Mouse (Mus musculus): Measurements from ENCODE around the gene Ctnnb1.
A peak's percentile ranks its signal among the peaks of the same experiment; 100 is the strongest.

The Ctnnb1 gene

DNA sequence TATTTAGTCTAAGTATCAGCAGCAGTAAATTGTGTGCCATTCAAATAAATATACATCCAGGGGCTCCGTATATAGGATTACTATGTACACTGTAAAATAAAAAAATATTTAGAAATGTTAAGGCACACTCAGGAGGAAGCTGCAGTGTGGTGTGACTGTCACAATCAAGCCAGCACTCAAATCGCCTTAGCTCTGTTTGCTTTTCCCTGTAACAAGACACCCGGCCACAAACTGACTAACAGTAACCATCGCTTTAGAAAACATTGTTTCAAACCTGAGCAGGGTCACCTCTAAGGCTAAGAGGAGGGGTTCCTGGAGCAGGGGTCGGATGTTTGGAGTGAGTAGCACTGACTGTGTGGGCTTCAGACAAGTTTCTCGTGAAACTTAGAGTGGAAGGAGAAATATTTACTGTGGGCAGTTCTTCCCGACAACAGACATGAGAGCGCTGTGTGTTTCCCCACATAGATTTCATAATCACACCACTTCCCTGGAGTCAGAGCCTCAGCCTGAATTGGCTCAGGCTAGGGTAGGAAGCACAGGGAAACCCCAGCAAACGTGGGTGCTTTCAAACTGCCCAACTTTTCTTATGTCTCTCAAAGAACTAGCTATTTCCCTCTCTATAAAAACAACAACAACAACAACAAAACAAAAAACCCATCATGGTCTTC, 1.9 kb upstream of the Ctnnb1 start:
- DNase-seq (ENCODE audit: low spot score): no peak

DNA sequence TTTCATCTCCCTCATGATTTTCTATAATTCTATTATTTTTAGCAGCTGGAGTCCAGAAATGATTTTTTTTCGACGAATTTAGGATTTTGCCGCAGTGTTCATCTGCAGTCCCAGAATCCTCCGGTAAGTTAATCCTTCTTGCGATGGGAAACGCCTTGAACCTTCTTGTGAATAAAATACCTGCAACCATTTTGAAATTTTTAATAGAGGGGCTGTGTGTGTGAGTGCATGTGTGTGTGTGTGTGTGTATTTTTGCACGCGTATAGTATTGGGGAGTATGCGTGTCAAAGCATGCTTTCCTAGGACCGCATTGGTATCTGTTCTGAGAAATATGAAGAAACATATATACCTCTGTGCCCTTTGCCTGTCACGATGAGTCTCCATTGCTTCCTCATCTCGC, 1.0 kb downstream of the Ctnnb1 start:
- no peak for DNase-seq (ENCODE audit: low spot score)

DNA sequence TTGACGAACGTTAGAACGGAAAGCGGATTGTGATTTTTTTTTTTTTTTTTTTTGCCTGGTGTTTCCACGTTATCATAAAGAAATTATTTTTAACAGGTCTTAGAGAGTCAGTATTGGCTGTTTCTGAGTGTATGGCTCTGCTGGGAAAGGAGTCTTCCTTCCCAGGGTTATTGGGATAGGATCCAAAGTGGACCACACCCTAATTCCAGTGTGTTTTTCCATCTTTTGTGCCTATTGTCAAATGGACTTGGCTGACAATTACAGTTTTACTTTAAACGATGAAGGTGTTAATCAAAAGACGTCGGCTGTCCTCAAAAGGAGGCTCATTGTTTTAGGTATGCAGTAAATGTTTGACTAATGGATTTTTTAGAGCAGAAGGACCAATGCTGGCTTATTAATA, 1.8 kb downstream of the Ctnnb1 start:
- no peak for DNase-seq (ENCODE audit: low spot score)

DNA sequence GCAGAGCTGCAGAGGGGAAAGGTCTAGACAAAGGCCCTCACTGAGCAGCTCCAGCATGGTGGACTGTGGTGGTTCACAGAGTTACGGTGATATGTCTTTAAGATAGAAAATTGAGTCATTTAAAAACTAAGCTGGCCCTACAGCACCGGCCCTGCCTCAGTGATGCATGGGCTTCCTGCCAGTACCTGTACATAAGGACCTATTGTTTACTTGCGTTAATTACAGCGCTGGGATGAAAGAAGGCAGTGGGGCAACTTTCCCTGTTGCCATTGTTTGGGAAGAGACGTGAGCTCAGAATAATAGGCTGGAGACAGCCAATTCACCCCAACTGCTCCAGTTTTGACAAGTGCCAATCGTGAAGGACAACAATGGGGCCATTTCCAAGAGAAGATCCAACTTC, 3.4 kb downstream of the Ctnnb1 start:
- no peak for DNase-seq (ENCODE audit: low spot score)

DNA sequence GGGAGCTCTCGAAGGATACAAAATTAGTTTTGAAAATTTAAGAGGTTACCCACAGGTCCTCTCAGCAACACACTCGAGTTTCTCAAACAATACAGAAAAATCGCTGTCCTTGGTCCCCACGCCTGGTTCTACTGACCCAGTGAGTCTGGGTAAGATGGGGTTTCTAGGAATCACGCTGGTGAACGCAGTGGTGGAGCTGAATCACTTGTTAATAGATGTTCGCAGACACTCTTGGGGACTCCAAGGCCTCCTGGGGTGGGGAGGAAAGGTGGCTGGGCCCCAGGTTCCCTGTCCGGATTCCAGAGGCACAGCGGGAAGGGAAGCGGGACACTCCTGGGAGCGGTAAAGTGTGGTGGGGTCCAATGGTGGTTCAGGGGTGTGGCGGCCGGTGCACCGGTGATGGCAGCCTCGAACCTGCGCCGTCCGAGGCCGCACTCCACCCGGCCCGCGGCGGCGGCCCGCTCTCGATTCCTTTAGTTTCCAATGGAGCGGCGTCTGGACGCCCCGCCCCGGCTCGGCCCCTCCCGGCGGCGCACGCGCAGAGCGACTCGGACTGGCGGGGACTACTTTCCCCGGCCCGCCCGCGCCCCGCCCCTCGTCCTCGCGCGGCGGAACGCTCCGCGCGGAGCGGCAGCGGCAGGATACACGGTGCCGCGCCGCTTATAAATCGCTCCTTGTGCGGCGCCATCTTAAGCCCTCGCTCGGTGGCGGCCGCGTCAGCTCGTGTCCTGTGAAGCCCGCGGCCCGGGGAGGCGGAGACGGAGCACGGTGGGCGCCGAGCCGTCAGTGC, 4.0 kb downstream of the Ctnnb1 start:
- DNase-seq (ENCODE audit: low spot score): peak; percentile 93

DNA sequence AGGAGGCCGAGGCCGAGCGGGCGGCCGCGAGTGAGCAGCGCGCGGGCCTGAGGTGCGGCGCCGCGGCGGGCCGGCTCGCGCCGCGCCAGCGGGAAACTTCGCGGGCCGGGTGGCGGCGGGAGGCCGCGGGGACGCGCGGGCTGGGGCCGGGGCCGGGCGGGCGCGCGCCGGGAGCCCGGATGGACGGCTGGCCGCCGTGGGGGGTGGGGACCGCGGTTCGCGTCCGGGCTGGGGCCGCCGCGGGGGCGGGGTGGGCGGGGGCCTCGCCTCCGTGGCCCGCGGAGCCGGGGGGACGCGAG, 4.5 kb downstream of the Ctnnb1 start:
- DNase-seq (ENCODE audit: low spot score): no peak

DNA sequence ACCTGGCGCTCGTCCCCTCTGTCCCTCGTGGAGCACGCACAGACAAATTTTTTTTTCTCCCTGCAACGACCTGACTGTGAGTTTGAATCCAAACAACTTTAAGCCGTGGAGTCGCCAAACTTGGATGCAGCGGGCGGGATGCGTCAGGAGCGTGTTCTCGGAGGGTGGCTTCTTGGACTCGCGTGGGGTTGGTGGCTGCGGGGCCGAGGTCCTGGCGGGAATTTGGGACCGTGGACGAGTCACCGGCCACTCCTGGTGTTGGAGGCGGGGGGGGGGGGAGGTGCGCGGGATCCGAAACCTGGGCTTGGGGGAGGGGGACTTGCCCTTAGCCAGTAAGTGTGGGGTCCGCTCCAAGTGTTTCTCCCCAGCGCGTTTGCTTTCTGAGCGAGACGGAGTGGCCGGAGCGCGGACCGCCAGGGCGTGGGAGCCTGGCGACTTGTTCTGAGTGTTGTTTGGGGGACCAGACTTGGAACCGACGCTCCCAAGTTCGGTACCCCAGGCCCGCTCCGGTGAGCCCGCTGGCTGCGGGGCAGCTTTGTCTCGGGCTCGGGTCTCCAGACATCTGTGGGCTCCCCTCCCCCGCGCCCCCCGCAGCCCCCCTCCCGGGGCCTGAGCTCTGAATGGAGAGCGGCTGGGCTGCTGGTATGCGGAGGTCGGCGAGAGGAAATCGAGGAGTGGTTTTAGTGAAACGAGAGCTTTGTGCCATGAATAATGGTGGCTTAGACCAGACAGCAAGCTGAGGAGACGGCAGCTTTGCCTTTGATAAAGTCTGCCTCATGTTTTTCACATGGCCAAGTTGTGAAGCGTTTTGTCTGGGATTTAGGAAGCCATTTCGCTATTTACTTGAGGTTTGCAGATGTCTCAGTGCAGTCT, 5.1 kb downstream of the Ctnnb1 start:
- DNase-seq (ENCODE audit: low spot score): no peak

DNA sequence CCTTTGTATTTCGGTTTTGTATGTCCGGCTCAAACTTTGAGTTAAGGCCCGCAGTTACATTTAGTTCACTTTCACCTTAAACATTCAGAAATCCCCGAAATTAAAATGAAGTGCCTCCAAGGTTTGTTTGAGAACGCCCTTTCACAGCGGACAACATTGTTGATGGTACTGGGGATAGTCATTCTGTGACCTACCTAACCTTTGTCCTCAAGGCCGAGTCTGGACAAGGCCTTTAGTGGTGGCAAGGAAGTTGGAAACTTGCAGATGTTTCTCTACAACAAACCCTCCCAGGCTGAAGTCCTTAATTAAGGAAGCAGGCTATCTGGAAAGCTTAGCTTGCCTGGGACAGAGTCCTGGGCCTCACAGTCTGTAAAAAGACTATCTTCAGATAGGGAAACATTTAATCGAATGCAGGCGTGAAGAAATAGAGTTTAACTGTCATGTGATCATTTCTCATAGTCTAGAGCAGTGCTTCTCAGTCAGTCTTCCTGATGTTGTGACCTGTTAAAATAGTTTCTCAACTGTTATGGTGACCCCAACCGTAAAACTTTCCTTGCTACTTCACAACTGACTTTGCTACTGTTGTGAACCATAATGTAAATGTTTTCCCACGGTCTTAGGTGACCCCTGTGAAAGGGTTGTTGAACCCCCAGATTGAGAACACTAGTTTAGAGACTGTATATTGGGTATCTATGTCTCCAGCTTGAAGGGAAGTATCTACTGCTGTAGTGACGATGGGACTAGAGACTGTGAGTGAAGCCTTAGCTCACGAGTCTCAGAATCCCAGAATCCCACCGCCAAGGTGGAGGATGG, 6.0 kb downstream of the Ctnnb1 start:
- no peak for DNase-seq (ENCODE audit: low spot score)

DNA sequence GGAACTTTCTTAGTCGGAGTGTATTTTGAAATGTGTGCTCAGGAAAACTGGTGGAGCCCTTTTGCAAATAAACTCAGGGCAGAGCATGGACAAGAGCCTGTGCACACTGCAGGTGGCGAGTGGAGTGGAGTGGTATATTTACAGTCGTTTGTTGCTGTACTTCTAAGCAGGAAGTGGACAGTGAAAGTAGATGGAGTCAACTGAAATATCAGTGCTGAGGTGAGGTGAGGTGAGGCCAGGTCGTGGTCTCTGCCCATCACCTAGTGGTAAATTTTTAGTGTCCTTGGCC, 6.6 kb downstream of the Ctnnb1 start:
- DNase-seq (ENCODE audit: low spot score): no peak

DNA sequence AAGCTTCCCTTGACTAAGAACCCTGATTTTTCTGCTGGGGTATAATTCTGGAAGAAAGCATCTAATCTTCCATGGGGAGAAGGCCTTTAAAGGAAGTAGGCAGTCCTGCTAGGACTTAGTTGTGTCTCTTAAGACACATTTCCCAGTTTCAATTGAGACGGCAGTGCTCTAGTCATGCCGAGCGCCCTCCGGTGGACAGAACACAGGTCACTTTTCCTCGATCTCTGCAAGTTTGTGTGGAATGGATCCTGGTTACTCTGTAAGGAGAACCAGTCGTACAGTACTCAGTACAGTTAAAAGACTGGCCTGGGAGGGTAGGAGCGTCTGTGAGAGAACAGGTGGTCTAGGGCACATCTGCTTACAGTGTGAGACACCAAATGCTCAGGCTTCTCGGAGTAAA, 7.3 kb downstream of the Ctnnb1 start:
- DNase-seq (ENCODE audit: low spot score): no peak

DNA sequence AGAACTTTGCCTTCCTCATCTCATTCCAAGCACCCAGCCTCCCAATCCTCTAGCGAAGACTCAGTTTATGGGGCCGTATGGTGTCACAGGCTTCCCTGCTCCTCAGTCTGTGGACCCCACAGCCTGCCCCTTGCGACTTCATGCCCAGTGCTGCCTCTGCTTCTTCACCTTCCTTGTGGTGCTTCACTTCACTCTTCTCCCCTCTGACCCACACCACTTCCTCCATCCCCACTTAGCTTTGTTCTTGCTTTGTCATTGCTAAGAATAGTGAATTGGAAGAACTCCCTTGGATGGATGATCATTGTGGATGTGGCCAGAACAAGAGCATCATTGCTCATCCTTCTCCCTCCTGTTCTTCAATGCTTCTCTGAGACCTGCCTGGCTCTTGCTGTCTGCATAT, 11.8 kb downstream of the Ctnnb1 start:
- no peak for DNase-seq (ENCODE audit: low spot score)

DNA sequence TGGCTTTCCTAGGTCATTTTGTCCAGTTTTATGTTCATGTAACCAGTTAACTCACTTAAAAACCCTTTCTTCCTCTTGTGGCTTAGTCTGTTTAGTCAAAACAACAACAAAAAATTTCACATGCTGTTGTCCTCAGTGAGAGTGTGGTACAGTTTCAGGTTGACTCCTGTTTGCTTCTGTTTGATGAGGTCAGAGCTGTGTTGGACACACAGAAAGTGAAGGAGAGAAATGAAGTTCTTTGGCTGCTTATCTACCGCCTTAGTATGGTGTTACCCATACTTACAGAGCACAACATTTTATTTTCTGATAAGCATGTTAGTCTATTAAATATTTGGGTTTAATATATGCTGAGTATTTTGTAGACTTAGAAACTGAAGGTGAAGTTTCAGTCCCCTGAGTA, 14.7 kb downstream of the Ctnnb1 start:
- DNase-seq (ENCODE audit: low spot score): no peak

DNA sequence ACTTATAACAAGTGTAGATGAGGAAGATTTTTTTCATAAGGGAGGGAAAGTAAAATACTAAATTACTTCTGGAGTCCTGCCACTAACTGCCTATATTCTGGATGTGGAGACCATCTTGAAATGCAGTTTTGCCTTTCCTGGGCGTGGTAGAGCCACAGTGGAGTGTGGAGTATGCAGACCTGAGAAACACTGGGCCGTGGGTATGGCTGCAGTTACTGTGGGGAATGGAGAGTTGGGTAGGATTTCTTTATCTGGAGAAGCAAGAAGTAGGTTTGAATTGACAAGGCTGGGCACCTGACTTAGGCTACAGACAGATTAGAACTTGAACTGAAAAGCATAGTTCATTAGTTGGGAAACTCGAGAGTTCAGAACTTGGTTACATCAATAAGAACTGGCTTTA, 15.2 kb downstream of the Ctnnb1 start:
- DNase-seq (ENCODE audit: low spot score): no peak

DNA sequence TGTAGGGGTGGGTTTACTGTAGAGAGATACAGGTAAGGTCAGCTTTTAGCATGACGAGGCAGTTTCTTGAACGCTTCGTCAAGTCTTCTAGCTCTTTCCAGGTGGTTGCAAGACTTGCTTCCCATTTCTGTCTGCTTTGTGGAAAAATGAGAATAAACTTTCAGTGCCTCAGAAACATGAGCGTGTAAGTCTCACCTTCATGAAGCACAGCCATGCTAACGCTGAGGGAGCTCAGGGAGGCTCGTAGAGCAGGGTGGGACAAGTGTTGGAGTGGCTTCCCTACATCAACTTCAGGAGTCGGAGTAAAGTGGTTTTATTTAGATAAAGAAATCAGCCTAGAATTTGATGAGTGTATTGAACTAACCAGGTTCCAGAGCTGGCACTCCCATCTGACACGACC, 17.1 kb downstream of the Ctnnb1 start:
- no peak for DNase-seq (ENCODE audit: low spot score)

DNA sequence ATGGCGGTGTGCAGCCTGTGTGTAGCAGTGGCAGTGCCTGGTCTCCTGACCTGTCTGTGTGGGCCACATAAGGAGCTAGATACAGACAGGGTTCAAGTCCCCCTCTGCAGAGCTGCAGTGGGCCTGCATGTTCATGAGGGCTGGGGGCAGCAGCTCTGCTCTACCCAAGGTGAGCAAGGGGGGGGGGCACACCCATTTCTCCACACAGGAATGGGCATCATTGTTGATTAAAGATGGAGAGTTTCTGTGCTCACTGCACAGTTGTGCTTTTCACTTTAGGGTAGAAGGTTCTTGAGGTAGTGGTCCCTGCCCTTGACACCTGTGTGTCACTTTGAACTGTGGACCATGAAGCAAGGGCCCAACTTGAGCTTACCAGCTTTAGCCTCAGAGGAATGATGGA, 19.8 kb downstream of the Ctnnb1 start:
- no peak for DNase-seq (ENCODE audit: low spot score)

DNA sequence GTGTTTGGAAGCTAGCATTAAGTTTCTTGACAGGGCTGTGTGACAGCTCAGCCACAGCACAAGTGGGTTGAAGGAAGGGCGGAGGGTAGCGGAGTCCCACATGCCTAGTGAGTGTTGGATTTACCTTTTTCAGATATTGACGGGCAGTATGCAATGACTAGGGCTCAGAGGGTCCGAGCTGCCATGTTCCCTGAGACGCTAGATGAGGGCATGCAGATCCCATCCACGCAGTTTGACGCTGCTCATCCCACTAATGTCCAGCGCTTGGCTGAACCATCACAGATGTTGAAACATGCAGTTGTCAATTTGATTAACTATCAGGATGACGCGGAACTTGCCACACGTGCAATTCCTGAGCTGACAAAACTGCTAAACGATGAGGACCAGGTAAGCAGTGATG, 21.7 kb downstream of the Ctnnb1 start:
- no peak for DNase-seq (ENCODE audit: low spot score)

DNA sequence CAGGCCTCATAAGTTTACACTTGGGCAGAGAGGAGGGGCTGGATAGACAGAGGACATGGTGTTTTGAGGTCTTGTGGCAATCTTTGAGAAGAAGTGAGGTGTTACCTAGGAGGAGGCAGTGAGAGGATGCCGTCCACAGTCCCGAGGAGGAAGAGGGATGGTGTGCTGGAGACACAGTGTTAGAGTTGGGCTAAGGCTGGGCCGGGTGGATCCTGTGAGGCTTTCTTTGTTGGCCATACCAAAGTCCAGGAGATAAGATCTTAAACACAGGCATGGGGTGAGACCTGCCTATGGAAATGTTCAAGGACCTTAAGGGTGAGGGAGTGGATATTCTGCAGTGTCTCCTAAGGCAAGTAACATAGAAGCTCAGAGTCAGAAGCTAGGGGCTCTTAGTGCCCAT, 22.9 kb downstream of the Ctnnb1 start:
- DNase-seq (ENCODE audit: low spot score): no peak

DNA sequence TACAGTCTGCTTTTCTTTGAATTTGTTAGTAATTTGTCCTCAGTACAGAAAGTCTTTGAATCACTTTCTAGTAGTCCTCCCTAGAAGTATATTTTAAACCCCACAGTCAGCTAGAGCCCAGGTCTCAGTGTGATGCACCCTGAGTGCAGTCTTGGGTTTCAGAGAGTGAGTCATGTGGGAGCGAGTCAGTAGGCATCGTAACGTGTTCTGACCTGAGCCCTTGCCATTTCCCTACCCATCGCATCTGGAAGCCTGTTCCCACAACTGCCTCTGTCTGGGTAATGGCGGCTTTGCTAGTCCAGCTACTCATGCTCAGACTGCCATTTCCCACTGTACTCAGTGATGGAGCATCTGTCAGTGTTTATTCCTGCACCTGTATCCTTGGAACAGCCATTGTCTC, 29.0 kb downstream of the Ctnnb1 start:
- no peak for DNase-seq (ENCODE audit: low spot score)

DNA sequence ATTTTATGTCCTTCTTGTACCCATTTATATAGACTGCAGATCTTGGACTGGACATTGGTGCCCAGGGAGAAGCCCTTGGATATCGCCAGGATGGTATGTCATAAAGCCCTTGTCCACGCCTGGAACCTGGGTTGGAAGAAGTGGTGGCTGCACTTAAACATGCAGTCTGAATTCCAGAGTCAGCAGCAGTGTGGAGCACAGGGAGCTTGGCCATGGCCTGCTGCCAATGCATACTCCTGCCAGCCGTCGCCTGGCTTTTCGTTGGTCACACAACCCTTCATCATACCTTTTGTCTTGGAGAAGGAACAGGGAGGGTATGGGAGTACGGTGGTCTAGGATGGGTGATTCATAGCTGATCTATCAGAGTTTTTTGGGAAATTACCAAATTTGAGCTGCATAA, 29.5 kb downstream of the Ctnnb1 start:
- no peak for DNase-seq (ENCODE audit: low spot score)

DNA sequence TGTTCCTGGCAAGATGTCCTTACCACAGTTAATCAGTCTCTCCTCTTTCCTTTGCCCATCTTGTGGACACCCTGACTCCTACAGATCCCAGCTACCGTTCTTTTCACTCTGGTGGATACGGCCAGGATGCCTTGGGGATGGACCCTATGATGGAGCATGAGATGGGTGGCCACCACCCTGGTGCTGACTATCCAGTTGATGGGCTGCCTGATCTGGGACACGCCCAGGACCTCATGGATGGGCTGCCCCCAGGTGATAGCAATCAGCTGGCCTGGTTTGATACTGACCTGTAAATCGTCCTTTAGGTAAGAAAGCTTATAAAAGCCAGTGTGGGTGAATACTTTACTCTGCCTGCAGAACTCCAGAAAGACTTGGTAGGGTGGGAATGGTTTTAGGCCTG, 30.2 kb downstream of the Ctnnb1 start:
- no peak for DNase-seq (ENCODE audit: low spot score)

DNA sequence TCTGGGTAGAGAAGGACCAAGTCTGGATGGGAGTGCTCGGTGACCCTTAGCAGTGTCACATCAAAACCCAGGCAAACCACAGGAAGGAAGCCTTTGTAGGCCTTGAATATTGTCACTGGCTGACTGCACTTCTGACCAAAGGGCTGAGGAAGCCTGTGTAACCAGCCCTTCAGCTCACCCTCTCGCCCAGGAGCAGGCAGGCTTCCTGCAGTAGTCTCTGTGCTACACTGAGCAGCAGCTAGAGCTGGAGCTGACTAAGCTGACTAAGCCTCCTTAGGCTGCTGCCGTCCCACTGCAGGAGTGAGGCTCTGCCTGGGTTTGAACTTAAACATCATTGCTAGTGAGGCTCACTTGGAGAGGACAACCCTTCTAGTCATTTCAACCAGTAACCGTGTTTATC, 31.6 kb downstream of the Ctnnb1 start:
- DNase-seq (ENCODE audit: low spot score): no peak

DNA sequence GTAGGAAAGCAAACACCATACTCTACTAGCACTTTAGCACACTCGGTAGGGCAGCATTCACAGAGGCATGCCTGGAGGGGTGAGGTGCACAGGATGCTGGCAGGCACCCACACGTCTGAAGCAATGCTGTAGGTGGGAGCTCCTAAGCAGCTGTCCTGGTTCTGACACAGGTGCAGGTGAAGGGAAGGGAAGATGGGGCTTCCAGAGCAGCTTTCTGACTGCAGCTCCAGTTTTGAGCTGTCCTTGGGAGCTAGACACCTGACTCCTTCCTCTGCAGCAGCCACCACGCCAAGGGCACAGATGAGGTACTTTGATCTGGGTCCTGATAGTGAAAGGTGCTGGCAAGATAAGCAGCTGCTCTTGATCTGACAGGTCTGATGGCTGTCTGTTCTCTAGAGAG, 32.5 kb downstream of the Ctnnb1 start:
- DNase-seq (ENCODE audit: low spot score): no peak

All from ovary, adult 18-20 months (tissue).